Mouse (Mus musculus): ENCODE results near the gene F5.

The F5 gene

GRCm38 (mm10) chr1:164154983-164155382 lies 3.3 kb downstream of the F5 start:
- in situ Hi-C loops (cut with MboI, MseI): no loop called here

GRCm38 (mm10) chr1:164158571-164158970 lies 6.9 kb downstream of the F5 start:
- in situ Hi-C loops (cut with MboI, MseI): no loop called here

GRCm38 (mm10) chr1:164159781-164160180 lies 8.1 kb downstream of the F5 start:
- in situ Hi-C loops (cut with MboI, MseI): no loop called here

- in situ Hi-C loops (cut with MboI, MseI): no loop called here
Observed at GRCm38 (mm10) chr1:164162745-164163144, 11.1 kb downstream of the F5 start.

- in situ Hi-C loops (cut with MboI, MseI): no loop called here
Observed at GRCm38 (mm10) chr1:164168818-164169217, 17.2 kb downstream of the F5 start.

- in situ Hi-C loops (cut with MboI, MseI): no loop called here
Observed at GRCm38 (mm10) chr1:164170434-164170833, 18.8 kb downstream of the F5 start.

GRCm38 (mm10) chr1:164173145-164173544 lies 21.5 kb downstream of the F5 start:
- in situ Hi-C loops (cut with MboI, MseI): no loop called here

GRCm38 (mm10) chr1:164176856-164177255 lies 25.2 kb downstream of the F5 start:
- in situ Hi-C loops (cut with MboI, MseI): no loop called here

- in situ Hi-C loops (cut with MboI, MseI): no loop called here
Observed at GRCm38 (mm10) chr1:164178429-164178828, 26.8 kb downstream of the F5 start.

GRCm38 (mm10) chr1:164184142-164184870 lies 32.7 kb downstream of the F5 start:
- in situ Hi-C loops (cut with MboI, MseI): no loop called here

- in situ Hi-C loops (cut with MboI, MseI): no loop called here
Observed at GRCm38 (mm10) chr1:164184871-164185223, 33.2 kb downstream of the F5 start.

- in situ Hi-C loops (cut with MboI, MseI): no loop called here
Observed at GRCm38 (mm10) chr1:164185316-164185715, 33.7 kb downstream of the F5 start.

GRCm38 (mm10) chr1:164187002-164187560 lies 35.4 kb downstream of the F5 start:
- in situ Hi-C loops (cut with MboI, MseI): no loop called here

GRCm38 (mm10) chr1:164199551-164199950 lies 47.9 kb downstream of the F5 start:
- in situ Hi-C loops (cut with MboI, MseI): no loop called here

- in situ Hi-C loops (cut with MboI, MseI): no loop called here
Observed at GRCm38 (mm10) chr1:164208437-164208836, 56.8 kb downstream of the F5 start.

- in situ Hi-C loops (cut with MboI, MseI): no loop called here
Observed at GRCm38 (mm10) chr1:164210899-164211298, 59.3 kb downstream of the F5 start.

- in situ Hi-C loops (cut with MboI, MseI): no loop called here
Observed at GRCm38 (mm10) chr1:164212686-164213085, 61.0 kb downstream of the F5 start.

- in situ Hi-C loops (cut with MboI, MseI): no loop called here
Observed at GRCm38 (mm10) chr1:164214190-164214589, 62.6 kb downstream of the F5 start.

- in situ Hi-C loops (cut with MboI, MseI): no loop called here
Observed at GRCm38 (mm10) chr1:164215097-164215496, 63.5 kb downstream of the F5 start.

- in situ Hi-C loops (cut with MboI, MseI): no loop called here
Observed at GRCm38 (mm10) chr1:164215540-164215939, 63.9 kb downstream of the F5 start.

- in situ Hi-C loops (cut with MboI, MseI): no loop called here
Observed at GRCm38 (mm10) chr1:164217791-164218685, 66.4 kb downstream of the F5 start.

GRCm38 (mm10) chr1:164220261-164220660 lies 68.6 kb downstream of the F5 start:
- in situ Hi-C loops (cut with MboI, MseI): no loop called here

- in situ Hi-C loops (cut with MboI, MseI): no loop called here
Observed at GRCm38 (mm10) chr1:164223089-164223488, 71.5 kb downstream of the F5 start.
